Mouse (Mus musculus): ENCODE data around the gene Klhl29. TPM values are rescaled to one million over a fixed set of nuclear protein-coding genes. Genes with fewer than 3 reads are reported as not detected.

Klhl29 gene
- polyA plus RNA-seq, 1 experiment from 2014 or later, result 3.4 TPM

GRCm38 (mm10) chr12:5330496-5331070 lies 44.9 kb downstream of the Klhl29 start:
- no peaks in the 10 kb centered on the region for H3K4me1 ChIP-seq (ENCODE audit: control insufficient read depth, insufficient read depth, low read length)
- H3K27ac ChIP-seq (ENCODE audit: low read length), result no peak overlapping the region
- no peak overlapping the region for H3K9ac ChIP-seq (replicated peaks; ENCODE audit: low read depth, low read length)
- no peaks in the 10 kb centered on the region for H3K27me3 ChIP-seq (ENCODE audit: control insufficient read depth, insufficient read depth, low read length)
- no peak overlapping the region for H3K4me3 ChIP-seq (ENCODE audit: low read depth, low read length)
- no peak for ATAC-seq (ENCODE audit: insufficient number of reproducible peaks, insufficient read depth, low FRiP score, low read depth)
- H3K9me3 ChIP-seq (ENCODE audit: control insufficient read depth, low read depth, low read length), result no peaks in the 10 kb centered on the region
- 71% methylated on average over 6 of the region's 6 CpGs for WGBS
- H3K4me2 ChIP-seq (replicated peaks; ENCODE audit: low read depth, low read length), result no peak overlapping the region
- H3K36me3 ChIP-seq (ENCODE audit: control insufficient read depth, insufficient read depth, low read length), result no peaks in the 10 kb centered on the region

- H3K9me3 ChIP-seq (ENCODE audit: control insufficient read depth, low read depth, low read length), result no peaks in the 10 kb centered on the region
- no peaks in the 10 kb centered on the region for H3K36me3 ChIP-seq (ENCODE audit: control insufficient read depth, insufficient read depth, low read length)
- H3K27ac ChIP-seq (ENCODE audit: low read length), result no peak overlapping the region
- no peak for ATAC-seq (ENCODE audit: insufficient number of reproducible peaks, insufficient read depth, low FRiP score, low read depth)
- no peak overlapping the region for H3K4me2 ChIP-seq (replicated peaks; ENCODE audit: low read depth, low read length)
- 0 out of 2 replicates have a peak, but pooled peaks cover 5% of the 10 kb centered on the region for H3K4me1 ChIP-seq (ENCODE audit: control insufficient read depth, insufficient read depth, low read length)
- no peak overlapping the region for H3K4me3 ChIP-seq (ENCODE audit: low read depth, low read length)
- no peak overlapping the region for H3K9ac ChIP-seq (replicated peaks; ENCODE audit: low read depth, low read length)
- H3K27me3 ChIP-seq (ENCODE audit: control insufficient read depth, insufficient read depth, low read length), result no peaks in the 10 kb centered on the region
- WGBS, result 84% methylated on average over 9 of the region's 9 CpGs
Measured at GRCm38 (mm10) chr12:5322444-5323087, 52.9 kb downstream of the Klhl29 start.

GRCm38 (mm10) chr12:5321017-5321416 lies 54.5 kb downstream of the Klhl29 start:
- WGBS, result 84% methylated on average over 3 of the region's 3 CpGs
- H3K36me3 ChIP-seq (ENCODE audit: control insufficient read depth, insufficient read depth, low read length), result no peaks in the 10 kb centered on the region
- no peaks in the 10 kb centered on the region for H3K9me3 ChIP-seq (ENCODE audit: control insufficient read depth, low read depth, low read length)
- no peak overlapping the region for H3K4me3 ChIP-seq (ENCODE audit: low read depth, low read length)
- ATAC-seq (ENCODE audit: insufficient number of reproducible peaks, insufficient read depth, low FRiP score, low read depth), result no peak
- H3K27me3 ChIP-seq (ENCODE audit: control insufficient read depth, insufficient read depth, low read length), result no peaks in the 10 kb centered on the region
- no peak overlapping the region for H3K9ac ChIP-seq (replicated peaks; ENCODE audit: low read depth, low read length)
- H3K27ac ChIP-seq (ENCODE audit: low read length), result no peak overlapping the region
- no peak overlapping the region for H3K4me2 ChIP-seq (replicated peaks; ENCODE audit: low read depth, low read length)
- peaks cover 14% of the 10 kb centered on the region for H3K4me1 ChIP-seq (ENCODE audit: control insufficient read depth, insufficient read depth, low read length)

- H3K4me2 ChIP-seq (replicated peaks; ENCODE audit: low read depth, low read length), result no peak overlapping the region
- no peaks in the 10 kb centered on the region for H3K27me3 ChIP-seq (ENCODE audit: control insufficient read depth, insufficient read depth, low read length)
- WGBS, result 29% methylated on average over 12 of the region's 12 CpGs
- peaks cover 21% of the 10 kb centered on the region for H3K4me1 ChIP-seq (ENCODE audit: control insufficient read depth, insufficient read depth, low read length)
- no peak; the same call in 1 of the 2 replicates for ATAC-seq (ENCODE audit: insufficient number of reproducible peaks, insufficient read depth, low FRiP score, low read depth)
- H3K9ac ChIP-seq (replicated peaks; ENCODE audit: low read depth, low read length), result no peak overlapping the region
- no peak overlapping the region; the same call in 1 of the 2 replicates for H3K27ac ChIP-seq (ENCODE audit: low read length)
- no peaks in the 10 kb centered on the region for H3K9me3 ChIP-seq (ENCODE audit: control insufficient read depth, low read depth, low read length)
- no peaks in the 10 kb centered on the region for H3K36me3 ChIP-seq (ENCODE audit: control insufficient read depth, insufficient read depth, low read length)
- H3K4me3 ChIP-seq (ENCODE audit: low read depth, low read length), result no peak overlapping the region
Measured at GRCm38 (mm10) chr12:5319359-5319973, 56.0 kb downstream of the Klhl29 start.

GRCm38 (mm10) chr12:5316029-5316567 lies 59.4 kb downstream of the Klhl29 start:
- Histone ChIP-seq H3K4me3 (ENCODE audit: low read depth, low read length) (no peak overlapping the region), H3K27me3 (ENCODE audit: control insufficient read depth, insufficient read depth, low read length) (no peaks in the 10 kb centered on the region), H3K9me3 (ENCODE audit: control insufficient read depth, low read depth, low read length) (no peaks in the 10 kb centered on the region), H3K36me3 (ENCODE audit: control insufficient read depth, insufficient read depth, low read length) (no peaks in the 10 kb centered on the region; the same call in 1 of the 2 replicates), H3K9ac (replicated peaks; ENCODE audit: low read depth, low read length) (no peak overlapping the region), H3K27ac (ENCODE audit: low read length) (peak overlapping the region; percentile 82), H3K4me1 (ENCODE audit: control insufficient read depth, insufficient read depth, low read length) (peaks cover 24% of the 10 kb centered on the region), H3K4me2 (replicated peaks; ENCODE audit: low read depth, low read length) (no peak overlapping the region)
- 40% methylated on average over 9 of the region's 9 CpGs for WGBS
- ATAC-seq (ENCODE audit: insufficient number of reproducible peaks, insufficient read depth, low FRiP score, low read depth), result peak; percentile 76; the same call in 1 of the 2 replicates

- Histone ChIP-seq H3K9ac (replicated peaks; ENCODE audit: low read depth, low read length) (no peak overlapping the region), H3K36me3 (ENCODE audit: control insufficient read depth, insufficient read depth, low read length) (no peaks in the 10 kb centered on the region; the same call in 1 of the 2 replicates), H3K9me3 (ENCODE audit: control insufficient read depth, low read depth, low read length) (no peaks in the 10 kb centered on the region), H3K4me3 (ENCODE audit: low read depth, low read length) (no peak overlapping the region), H3K4me2 (replicated peaks; ENCODE audit: low read depth, low read length) (no peak overlapping the region), H3K27me3 (ENCODE audit: control insufficient read depth, insufficient read depth, low read length) (no peaks in the 10 kb centered on the region), H3K27ac (ENCODE audit: low read length) (no peak overlapping the region), H3K4me1 (ENCODE audit: control insufficient read depth, insufficient read depth, low read length) (no peaks in the 10 kb centered on the region)
- 87% methylated on average over 2 of the region's 2 CpGs for WGBS
- no peak for ATAC-seq (ENCODE audit: insufficient number of reproducible peaks, insufficient read depth, low FRiP score, low read depth)
Measured at GRCm38 (mm10) chr12:5307923-5308322, 67.6 kb downstream of the Klhl29 start.

GRCm38 (mm10) chr12:5305466-5305865 lies 70.0 kb downstream of the Klhl29 start:
- WGBS, result 47% methylated on average over 1 of the region's 1 CpGs
- Histone ChIP-seq H3K9ac (replicated peaks; ENCODE audit: low read depth, low read length) (no peak overlapping the region), H3K36me3 (ENCODE audit: control insufficient read depth, insufficient read depth, low read length) (no peaks in the 10 kb centered on the region), H3K4me1 (ENCODE audit: control insufficient read depth, insufficient read depth, low read length) (no peaks in the 10 kb centered on the region; the same call in 1 of the 2 replicates), H3K27ac (ENCODE audit: low read length) (no peak overlapping the region), H3K9me3 (ENCODE audit: control insufficient read depth, low read depth, low read length) (no peaks in the 10 kb centered on the region), H3K4me3 (ENCODE audit: low read depth, low read length) (no peak overlapping the region), H3K4me2 (replicated peaks; ENCODE audit: low read depth, low read length) (no peak overlapping the region), H3K27me3 (ENCODE audit: control insufficient read depth, insufficient read depth, low read length) (no peaks in the 10 kb centered on the region)
- ATAC-seq (ENCODE audit: insufficient number of reproducible peaks, insufficient read depth, low FRiP score, low read depth), result no peak

- no peak overlapping the region for H3K4me3 ChIP-seq (ENCODE audit: low read depth, low read length)
- no peak for ATAC-seq (ENCODE audit: insufficient number of reproducible peaks, insufficient read depth, low FRiP score, low read depth)
- WGBS, result 85% methylated on average over 5 of the region's 5 CpGs
Measured at GRCm38 (mm10) chr12:5303912-5304311, 71.6 kb downstream of the Klhl29 start.

More at GRCm38 (mm10) chr12:5303912-5304311, 71.6 kb downstream of the Klhl29 start:
- Histone ChIP-seq H3K36me3 (ENCODE audit: control insufficient read depth, insufficient read depth, low read length) (no peaks in the 10 kb centered on the region), H3K27ac (ENCODE audit: low read length) (no peak overlapping the region), H3K9ac (replicated peaks; ENCODE audit: low read depth, low read length) (no peak overlapping the region), H3K9me3 (ENCODE audit: control insufficient read depth, low read depth, low read length) (no peaks in the 10 kb centered on the region), H3K4me2 (replicated peaks; ENCODE audit: low read depth, low read length) (no peak overlapping the region), H3K4me1 (ENCODE audit: control insufficient read depth, insufficient read depth, low read length) (no peaks in the 10 kb centered on the region; the same call in 1 of the 2 replicates), H3K27me3 (ENCODE audit: control insufficient read depth, insufficient read depth, low read length) (no peaks in the 10 kb centered on the region)
